Mouse (Mus musculus): Measurements from ENCODE around the gene Sac3d1. TPM values are rescaled to one million over a fixed set of nuclear protein-coding genes. Genes with fewer than 3 reads are reported as not detected.

Sac3d1 gene
- total and polyA plus RNA-seq, 3 experiments = 44.4 to 49.3 TPM; not detected in 1

- Histone ChIP-seq H3K27ac (ENCODE audit: control insufficient read depth, low read depth, low read length) (peak within 1 kb of the TSS; percentile 93), H3K9ac (ENCODE audit: control insufficient read depth, low read depth, low read length, poor library complexity, severe bottlenecking) (peak within 1 kb of the TSS; percentile 88), H3K36me3 (ENCODE audit: control insufficient read depth in 1 of 2, insufficient read depth in 2 of 2, low read length in 2 of 2) (peaks cover 0 to 7% of the 10 kb centered on the region in 2 experiments; a peak in 2 of 4 replicates), H3K79me2 (ENCODE audit: control insufficient read depth, insufficient read depth, low read length, poor library complexity) (peaks cover 5% of the 10 kb centered on the region; the same call in 1 of the 2 replicates), H3K4me3 (ENCODE audit: control insufficient read depth in 1 of 2, insufficient read depth in 1 of 2, low read depth in 2 of 2, low read length in 2 of 2) (peak within 1 kb of the TSS; percentile 73 to 74), H3K4me1 (ENCODE audit: control insufficient read depth in 1 of 2, insufficient read depth in 2 of 2, low read length in 2 of 2) (peaks cover 2 to 11% of the 10 kb centered on the region in 2 experiments; a peak in 3 of 4 replicates), H3K9me3 (replicated peaks; ENCODE audit: insufficient read depth, low read length) (no peaks in the 10 kb centered on the region), H3K27me3 (ENCODE audit: control insufficient read depth in 1 of 2, insufficient read depth in 2 of 2, low read length in 2 of 2) (no peaks in the 10 kb centered on the region)
- peak; percentile 96 for DNase-seq (ENCODE audit: low read depth, low spot score)
- TF ChIP-seq ZC3H11A (IDR thresholded peaks at IDR 0.05; ENCODE audit: low read depth, low read length) (peak; percentile 41), MAZ (IDR thresholded peaks at IDR 0.05; ENCODE audit: low read depth, low read length) (no peak), CHD2 (IDR thresholded peaks at IDR 0.05; ENCODE audit: low read length) (no peak), SMC3 (IDR thresholded peaks at IDR 0.05; ENCODE audit: low read depth, low read length) (peak; percentile 52), UBTF (IDR thresholded peaks at IDR 0.05; ENCODE audit: borderline replicate concordance, insufficient read depth, low read depth, low read length) (no peak), ZNF384 (IDR thresholded peaks at IDR 0.05; ENCODE audit: low read depth, low read length) (no peak), RAD21 (IDR thresholded peaks at IDR 0.05; ENCODE audit: low read depth, low read length) (peak; percentile 52), GABPA (IDR thresholded peaks at IDR 0.05; ENCODE audit: low read depth, low read length) (no peak), TCF12 (IDR thresholded peaks at IDR 0.05; ENCODE audit: low read depth, low read length) (peak; percentile 41), POLR2AphosphoS2 (IDR thresholded peaks at IDR 0.05; ENCODE audit: low read length) (0 out of 2 replicates have a peak, but pooled peaks have one; percentile 23), POLR2A (IDR thresholded peaks at IDR 0.05; ENCODE audit: control insufficient read depth in 1 of 2, insufficient read depth in 1 of 2, low read depth in 1 of 2, low read length in 2 of 2, poor library complexity in 1 of 2) (peak in 1 of 2 experiments; percentile 50; a peak in 2 of 4 replicates), HCFC1 (IDR thresholded peaks at IDR 0.05; ENCODE audit: low read depth, low read length) (peak; percentile 55; the same call in 1 of the 2 replicates), E2F4 (IDR thresholded peaks at IDR 0.05; ENCODE audit: borderline replicate concordance, low read depth, low read length) (no peak), POLR2AphosphoS5 (IDR thresholded peaks at IDR 0.05; ENCODE audit: borderline replicate concordance, low read depth, low read length) (no peak), EP300 (IDR thresholded peaks at IDR 0.05; ENCODE audit: low read depth in 1 of 2, low read length in 2 of 2) (peak in 1 of 2 experiments; percentile 46; a peak in 2 of 4 replicates), MEF2A (IDR thresholded peaks at IDR 0.05; ENCODE audit: extremely low read depth, insufficient replicate concordance, low read depth, low read length, poor library complexity, severe bottlenecking) (peak; percentile 28; the same call in 1 of the 2 replicates), KAT2A (conservative IDR thresholded peaks at IDR 0.05; ENCODE audit: low read depth, low read length) (0 out of 2 replicates have a peak, but pooled peaks have one; percentile 41), MYB (IDR thresholded peaks at IDR 0.05; ENCODE audit: low read depth, low read length) (peak; percentile 85), JUND (IDR thresholded peaks at IDR 0.05; ENCODE audit: low read depth, low read length) (0 out of 2 replicates have a peak, but pooled peaks have one; percentile 60), ELF1 (IDR thresholded peaks at IDR 0.05; ENCODE audit: low read depth, low read length) (0 out of 2 replicates have a peak, but pooled peaks have one; percentile 36), CHD1 (IDR thresholded peaks at IDR 0.05; ENCODE audit: low read depth, low read length) (peak; percentile 56; the same call in 1 of the 2 replicates), CTCF (IDR thresholded peaks at IDR 0.05 in 2 of 3, conservative IDR thresholded peaks at IDR 0.05 in 1 of 3; ENCODE audit: control insufficient read depth in 1 of 3, insufficient read depth in 1 of 3, low read depth in 2 of 3, low read length in 3 of 3, poor library complexity in 1 of 3, severe bottlenecking in 1 of 3) (peak; percentile 61 to 72 (median 70); a peak in 5 of 6 replicates), ETS1 (IDR thresholded peaks at IDR 0.05; ENCODE audit: low read depth, low read length) (no peak), MAX (IDR thresholded peaks at IDR 0.05; ENCODE audit: low read length) (no peak), ZMIZ1 (IDR thresholded peaks at IDR 0.05; ENCODE audit: low read depth, low read length) (no peak; the same call in 1 of the 2 replicates), SIN3A (IDR thresholded peaks at IDR 0.05; ENCODE audit: low read length) (peak; percentile 58; the same call in 1 of the 2 replicates), MXI1 (IDR thresholded peaks at IDR 0.05; ENCODE audit: low read depth, low read length) (peak; percentile 66), NELFE (IDR thresholded peaks at IDR 0.05; ENCODE audit: low read depth, low read length) (peak; percentile 20), NRF1 (IDR thresholded peaks at IDR 0.05; ENCODE audit: insufficient read depth, low read depth, low read length, poor library complexity, severe bottlenecking) (no peak), MYC (IDR thresholded peaks at IDR 0.05; ENCODE audit: low read depth, low read length) (peak; percentile 79), TAL1 (IDR thresholded peaks at IDR 0.05; ENCODE audit: low read length) (no peak), USF1 (IDR thresholded peaks at IDR 0.05; ENCODE audit: low read depth, low read length) (no peak), TBP (IDR thresholded peaks at IDR 0.05; ENCODE audit: low read depth, low read length) (peak; percentile 77), RCOR1 (IDR thresholded peaks at IDR 0.05; ENCODE audit: low read depth, low read length) (0 out of 2 replicates have a peak, but pooled peaks have one; percentile 27)
These were observed 22.9 kb upstream of the Sac3d1 start, which contains the start of gene Arl2 for GRCm38 (mm10) chr19:6141394-6141749. Gene Arl2 (minus strand): TSS chr19:6141548.

All from MEL (cell line).